Mouse (Mus musculus) lung, postnatal 0 days (tissue): ENCODE results near the gene Slc7a14. TPM values are rescaled to one million over a fixed set of nuclear protein-coding genes. Genes with fewer than 3 reads are reported as not detected.

ENCODE experiments used
- ATAC-seq: fragments of 200-750 bp; cut with Nextera tagmentation; 2 replicates; pipeline ENCODE4 v1.8.0; 2017; ENCODE audit warnings: moderate library complexity
- DNase-seq: peaks from one replicate; pipeline ENCODE4 v3.0.0-alpha.2; 2016; ENCODE audit warnings: low spot score
- H3K27ac ChIP-seq: fragments of 300-500 bp; sonication (generic); 2 replicates; pipeline ENCODE4 v1.5.1; 2014; ENCODE audit warnings: antibody characterized with exemption, mild to moderate bottlenecking, low read length, mixed read lengths
- H3K27me3 ChIP-seq: fragments of 300-500 bp; sonication (generic); replicated peaks from 2 replicates; pipeline ENCODE4 v1.6.1; 2014; ENCODE audit warnings: low read length, mixed read lengths; ENCODE audit not compliant: insufficient read depth
- H3K36me3 ChIP-seq: fragments of 300-500 bp; sonication (generic); 2 replicates; pipeline ENCODE4 v1.6.1; 2014; ENCODE audit warnings: low read length, mixed read lengths; ENCODE audit not compliant: insufficient read depth
- H3K4me1 ChIP-seq: fragments of 300-500 bp; sonication (generic); 2 replicates; pipeline ENCODE4 v1.6.1; 2014; ENCODE audit warnings: antibody characterized with exemption, low read depth, low read length, mixed read lengths; ENCODE audit not compliant: insufficient read depth
- H3K4me2 ChIP-seq: fragments of 300-500 bp; sonication (generic); replicated peaks from 2 replicates; pipeline ENCODE4 v1.6.1; 2014; ENCODE audit warnings: low read depth, mild to moderate bottlenecking, low read length, moderate library complexity, mixed read lengths
- H3K4me3 ChIP-seq: fragments of 300-500 bp; sonication (generic); 2 replicates; pipeline ENCODE4 v1.5.1; 2014; ENCODE audit warnings: low read depth, low read length
- H3K9ac ChIP-seq: fragments of 300-500 bp; sonication (generic); replicated peaks from 2 replicates; pipeline ENCODE4 v1.6.1; 2014; ENCODE audit warnings: low read depth, mild to moderate bottlenecking
- H3K9me3 ChIP-seq: fragments of 300-500 bp; sonication (generic); 2 replicates; pipeline ENCODE4 v1.6.1; 2016; ENCODE audit warnings: low read length, mixed read lengths
- CTCF ChIP-seq: IDR thresholded peaks from 2 replicates; pipeline ENCODE4 v1.5.1; 2016; ENCODE audit warnings: antibody characterized with exemption, mild to moderate bottlenecking
- EP300 ChIP-seq: IDR thresholded peaks from 2 replicates; pipeline ENCODE4 v1.6.1; 2016; ENCODE audit warnings: antibody characterized with exemption, mild to moderate bottlenecking, control low read depth
- WGBS: fragments of 180-500 bp; shearing (Covaris S2); extraction: QIAGEN DNeasy Blood & Tissue Kit; methylation state at CpG from one replicate; pipeline ENCODE4 v1.1.7; 2014; 5-methylcytosine and 5-hydroxymethylcytosine counted together
- polyA plus RNA-seq: library from polyadenylated mRNA; unstranded; fragments of >200 nt; fragmentation: Nextera tagmentation; extraction: Ambion mirVana; gene quantifications from 2 replicates; pipeline ENCODE4 v1.2.1, GENCODE M21; 2015

The Slc7a14 gene
- polyA plus RNA-seq, 1 experiment from 2014 or later, result 0.07 TPM

DNA sequence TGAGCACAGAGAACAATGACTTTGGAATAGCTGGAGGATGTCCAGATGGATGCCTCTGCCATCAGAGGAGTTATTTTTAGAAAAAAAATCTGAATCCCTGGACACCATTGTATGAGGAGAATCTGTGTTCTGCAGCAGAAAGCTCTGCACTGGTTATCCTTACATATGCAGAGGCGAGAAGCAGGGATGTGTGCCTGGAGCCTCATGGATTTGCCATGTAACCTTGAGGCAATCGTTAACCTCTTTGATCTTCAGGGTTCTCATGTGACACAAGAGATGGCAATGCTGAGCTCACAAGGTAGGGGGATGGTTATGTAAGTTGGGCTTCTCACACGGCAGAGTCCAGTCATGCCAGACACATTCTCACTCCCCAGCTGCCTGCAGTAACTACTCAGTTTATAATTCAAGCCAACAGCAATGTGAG, 14.1 kb upstream of the Slc7a14 start:
- H3K36me3 ChIP-seq, result no peaks in the 10 kb centered on the region
- ATAC-seq (no peak), DNase-seq (no peak)
- H3K4me3 ChIP-seq, result no peak overlapping the region
- TF ChIP-seq EP300 (no peak), CTCF (no peak)
- no peaks in the 10 kb centered on the region for H3K9me3 ChIP-seq
- 55% methylated on average over 3 of the region's 3 CpGs for WGBS
- no peak overlapping the region for H3K9ac ChIP-seq
- H3K27ac ChIP-seq, result no peak overlapping the region
- H3K27me3 ChIP-seq, result no peaks in the 10 kb centered on the region
- no peaks in the 10 kb centered on the region for H3K4me1 ChIP-seq
- H3K4me2 ChIP-seq, result no peak overlapping the region

DNA sequence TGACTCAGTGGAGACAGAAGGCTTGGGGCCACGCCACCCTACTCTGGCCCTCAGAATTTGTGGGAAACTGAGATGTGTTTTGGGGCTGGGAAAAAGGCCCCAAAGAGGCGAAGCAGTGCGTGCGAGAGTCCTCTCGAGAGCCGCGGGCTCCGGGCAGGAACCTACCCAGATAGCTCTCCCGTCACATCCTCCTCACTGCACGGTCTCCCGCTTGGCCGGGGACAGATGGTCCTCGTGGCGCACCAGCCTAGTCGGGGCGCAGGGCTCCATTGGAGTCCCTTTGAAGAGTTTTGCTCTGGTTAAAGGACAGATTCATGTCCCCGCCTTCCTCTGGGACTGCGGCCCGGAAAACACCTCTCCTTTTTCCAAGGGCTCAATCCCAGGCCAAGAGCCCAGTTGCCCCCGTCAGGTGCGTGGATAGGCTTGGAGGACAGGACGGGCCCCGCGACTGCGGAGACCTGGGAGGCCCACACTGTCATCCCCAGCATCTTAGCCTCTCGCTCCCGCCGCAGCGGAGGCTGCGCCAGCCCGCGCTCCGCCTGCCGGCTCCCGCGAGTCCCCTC, 726 bp downstream of the Slc7a14 start:
- TF ChIP-seq CTCF (no peak), EP300 (no peak)
- no peak overlapping the region for H3K27ac ChIP-seq
- 6% methylated on average over 36 of the region's 36 CpGs for WGBS
- H3K4me3 ChIP-seq, result no peak overlapping the region
- H3K4me1 ChIP-seq, result no peaks in the 10 kb centered on the region
- ATAC-seq (no peak), DNase-seq (no peak)
- H3K36me3 ChIP-seq, result no peaks in the 10 kb centered on the region
- H3K4me2 ChIP-seq, result no peak overlapping the region
- H3K27me3 ChIP-seq, result peaks cover 18% of the 10 kb centered on the region
- no peaks in the 10 kb centered on the region for H3K9me3 ChIP-seq
- H3K9ac ChIP-seq, result no peak overlapping the region

DNA sequence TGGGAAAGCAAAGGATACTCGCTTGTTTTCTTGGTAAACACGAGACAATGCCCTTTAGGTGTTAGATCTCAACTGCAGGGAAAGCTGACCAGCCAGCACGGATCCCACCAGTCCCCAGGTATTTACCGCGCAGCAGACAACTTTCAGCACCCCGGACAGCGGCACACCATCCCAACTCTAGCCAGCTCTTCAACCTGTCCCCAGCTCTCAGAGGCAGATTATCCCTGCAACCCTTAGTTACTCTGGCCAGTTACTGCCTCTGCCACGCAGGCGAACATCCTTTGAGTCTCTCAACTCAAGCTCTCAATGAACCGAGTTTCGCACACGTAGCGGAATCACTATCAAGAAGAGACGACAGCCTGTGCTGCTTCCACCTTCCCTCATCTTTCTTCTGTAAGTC, 1.3 kb downstream of the Slc7a14 start:
- no peaks in the 10 kb centered on the region for H3K4me1 ChIP-seq
- H3K4me3 ChIP-seq, result no peak overlapping the region
- ATAC-seq (no peak), DNase-seq (peak; percentile 29)
- no peak for TF ChIP-seq EP300
- TF ChIP-seq CTCF, result no peak
- H3K36me3 ChIP-seq, result no peaks in the 10 kb centered on the region
- no peaks in the 10 kb centered on the region for H3K9me3 ChIP-seq
- H3K27me3 ChIP-seq, result peaks cover 18% of the 10 kb centered on the region
- no peak overlapping the region for H3K9ac ChIP-seq
- 3% methylated on average over 14 of the region's 14 CpGs for WGBS
- H3K27ac ChIP-seq, result no peak overlapping the region
- H3K4me2 ChIP-seq, result no peak overlapping the region

DNA sequence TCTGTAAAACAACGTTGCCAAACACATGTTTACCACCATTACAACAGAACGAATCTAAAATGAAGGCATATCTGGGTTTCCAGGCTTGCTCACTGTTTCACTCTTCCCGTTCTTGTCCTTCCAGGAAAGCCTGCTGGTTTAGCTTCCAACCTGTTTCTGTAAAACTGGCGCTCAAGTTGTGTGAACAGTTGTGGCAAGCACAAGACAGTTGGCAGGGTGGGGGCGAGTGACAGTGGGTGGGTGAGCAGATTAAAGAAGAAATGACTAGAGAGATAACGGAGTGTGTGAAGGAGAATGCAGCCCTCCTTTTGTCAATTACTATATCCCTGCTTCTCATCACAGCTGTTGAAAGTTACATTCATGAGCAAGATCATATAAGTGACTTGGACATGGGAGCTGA, 2.2 kb downstream of the Slc7a14 start:
- DNase-seq (no peak), ATAC-seq (no peak)
- no peaks in the 10 kb centered on the region for H3K4me1 ChIP-seq
- whole genome bisulfite sequencing, result 74% methylated on average over 6 of the region's 6 CpGs
- H3K4me3 ChIP-seq, result no peak overlapping the region
- H3K27ac ChIP-seq, result no peak overlapping the region
- peaks cover 18% of the 10 kb centered on the region for H3K27me3 ChIP-seq
- no peak overlapping the region for H3K9ac ChIP-seq
- TF ChIP-seq CTCF (no peak), EP300 (no peak)
- no peak overlapping the region for H3K4me2 ChIP-seq
- no peaks in the 10 kb centered on the region for H3K9me3 ChIP-seq
- no peaks in the 10 kb centered on the region for H3K36me3 ChIP-seq

DNA sequence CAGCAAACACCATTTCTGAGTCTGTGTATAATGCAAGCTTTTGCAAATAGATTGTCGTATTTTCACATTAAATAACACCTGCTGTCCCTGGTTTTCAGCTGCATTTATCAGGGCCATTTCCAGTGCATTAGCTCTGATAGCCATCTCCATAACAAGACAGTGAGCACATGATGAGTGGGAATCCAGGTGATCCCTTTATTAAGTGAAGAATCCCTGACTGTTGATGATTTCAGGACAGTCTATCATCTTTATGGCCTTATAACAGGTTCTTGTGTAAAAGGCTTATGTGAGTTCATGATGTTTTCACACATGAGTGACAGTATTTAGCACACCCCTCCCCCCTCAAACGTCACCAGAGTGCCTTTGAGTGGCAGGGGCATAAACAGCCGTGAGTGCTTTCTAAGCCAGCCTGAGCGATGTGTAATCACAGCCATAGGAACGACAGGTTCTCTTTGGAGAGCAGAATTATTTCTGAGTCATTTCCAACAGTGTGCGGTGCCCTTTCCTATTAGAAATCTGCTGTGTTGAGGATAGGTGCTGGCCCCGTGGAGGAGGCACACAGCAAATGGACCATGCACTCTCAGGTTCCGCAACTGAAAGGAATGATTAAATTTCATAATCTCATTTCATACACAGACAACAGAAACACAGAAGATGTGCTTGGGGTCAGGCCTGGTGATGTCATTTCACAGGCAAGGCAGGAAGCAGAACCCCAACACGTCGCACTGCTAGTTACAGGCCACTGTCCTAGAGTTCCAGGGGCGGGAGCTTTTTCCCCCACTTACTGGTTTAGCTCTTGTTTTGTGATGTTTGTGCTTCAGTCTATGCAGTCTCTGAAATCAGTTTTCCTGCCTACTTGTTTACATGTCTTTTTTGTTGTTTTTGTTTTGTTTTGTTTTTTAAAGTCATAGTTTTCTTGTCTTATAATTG, 18.2 kb downstream of the Slc7a14 start:
- ATAC-seq, result no peak
- H3K27ac ChIP-seq, result no peak overlapping the region
- H3K9ac ChIP-seq, result no peak overlapping the region
- H3K27me3 ChIP-seq, result no peaks in the 10 kb centered on the region
- no peak for DNase-seq
- H3K9me3 ChIP-seq, result no peaks in the 10 kb centered on the region
- H3K36me3 ChIP-seq, result no peaks in the 10 kb centered on the region
- TF ChIP-seq CTCF, result no peak
- no peak for TF ChIP-seq EP300
- H3K4me1 ChIP-seq, result no peaks in the 10 kb centered on the region
- 49% methylated on average over 11 of the region's 11 CpGs for WGBS
- no peak overlapping the region for H3K4me2 ChIP-seq
- H3K4me3 ChIP-seq, result no peak overlapping the region

DNA sequence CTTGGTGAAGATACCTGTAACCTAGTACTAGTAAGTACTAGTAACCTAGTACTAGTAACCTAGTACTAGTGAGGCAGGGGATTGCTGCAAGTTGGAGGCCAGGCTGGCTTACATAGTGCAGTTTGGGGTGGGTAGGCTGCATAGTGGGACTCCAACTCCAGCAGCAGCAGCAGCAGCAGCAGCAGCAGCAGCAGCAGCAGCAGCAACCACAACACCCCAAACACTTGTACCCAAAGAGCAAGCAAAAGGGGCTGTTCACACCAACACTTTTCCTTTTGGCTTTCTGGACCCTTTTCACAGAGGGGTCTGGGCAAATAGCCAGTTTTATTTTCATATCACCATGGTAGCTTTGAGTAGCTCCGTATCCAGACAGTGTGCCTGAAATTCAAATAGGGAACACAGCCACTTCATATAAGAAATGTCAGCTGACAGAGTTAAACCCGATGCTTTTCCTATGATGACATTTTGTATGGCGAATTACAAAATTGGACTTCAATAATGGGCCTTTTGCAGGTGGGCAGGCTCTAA, 22.7 kb downstream of the Slc7a14 start:
- no peaks in the 10 kb centered on the region for H3K27me3 ChIP-seq
- H3K4me1 ChIP-seq, result no peaks in the 10 kb centered on the region
- no peak for TF ChIP-seq CTCF
- no peak for TF ChIP-seq EP300
- ATAC-seq (no peak), DNase-seq (no peak)
- no peak overlapping the region for H3K4me3 ChIP-seq
- H3K36me3 ChIP-seq, result no peaks in the 10 kb centered on the region
- H3K9me3 ChIP-seq, result no peaks in the 10 kb centered on the region
- WGBS, result 43% methylated on average over 3 of the region's 3 CpGs
- H3K4me2 ChIP-seq, result no peak overlapping the region
- no peak overlapping the region for H3K27ac ChIP-seq
- no peak overlapping the region for H3K9ac ChIP-seq
